Mouse (Mus musculus): ENCODE data around the gene Klf3. TPM values are rescaled to one million over a fixed set of nuclear protein-coding genes. Genes with fewer than 3 reads are reported as not detected.
A peak's percentile ranks its signal among the peaks of the same experiment; 100 is the strongest.
"Not testable (repeated sequence)": the region's sequence is repeated elsewhere in the genome, so short reads cannot be mapped to it uniquely, and the experiment has no call there.

Klf3 gene
- polyA plus RNA-seq, 1 experiment from 2014 or later = 25.3 TPM

- Histone ChIP-seq H3K4me3 (replicated peaks; ENCODE audit: low read depth, low read length) (no peak overlapping the region), H3K9me3 (ENCODE audit: control insufficient read depth, low read length) (no peaks in the 10 kb centered on the region; the same call in 1 of the 2 replicates), H3K27me3 (ENCODE audit: control insufficient read depth, insufficient read depth, low read length) (no peaks in the 10 kb centered on the region), H3K27ac (replicated peaks; ENCODE audit: low read depth, low read length) (no peak overlapping the region), H3K4me2 (ENCODE audit: low read length) (no peak overlapping the region), H3K4me1 (ENCODE audit: control insufficient read depth, insufficient read depth, low read length) (no peaks in the 10 kb centered on the region), H3K36me3 (ENCODE audit: control insufficient read depth, insufficient read depth, low read length) (no peaks in the 10 kb centered on the region), H3K9ac (replicated peaks; ENCODE audit: low read length) (no peak overlapping the region)
- 90% methylated on average over 5 of the region's 5 CpGs for WGBS
- ATAC-seq (ENCODE audit: low FRiP score, low TSS enrichment) = no peak
- DNase-seq = no peak
These were observed 64.4 kb downstream of the Klf3 start for GRCm38 (mm10) chr5:64867551-64867950.

- WGBS = 78% methylated on average over 12 of the region's 12 CpGs
- H3K4me2 ChIP-seq (ENCODE audit: low read length) = no peak overlapping the region
- no peaks in the 10 kb centered on the region for H3K36me3 ChIP-seq (ENCODE audit: control insufficient read depth, insufficient read depth, low read length)
- H3K27ac ChIP-seq (replicated peaks; ENCODE audit: low read depth, low read length) = no peak overlapping the region
- no peaks in the 10 kb centered on the region for H3K27me3 ChIP-seq (ENCODE audit: control insufficient read depth, insufficient read depth, low read length)
- no peak overlapping the region for H3K9ac ChIP-seq (replicated peaks; ENCODE audit: low read length)
- H3K4me1 ChIP-seq (ENCODE audit: control insufficient read depth, insufficient read depth, low read length) = peaks cover 14% of the 10 kb centered on the region
- H3K4me3 ChIP-seq (replicated peaks; ENCODE audit: low read depth, low read length) = no peak overlapping the region
- no peaks in the 10 kb centered on the region for H3K9me3 ChIP-seq (ENCODE audit: control insufficient read depth, low read length)
- ATAC-seq (ENCODE audit: low FRiP score, low TSS enrichment) (no peak), DNase-seq (no peak)
These were observed 73.1 kb downstream of the Klf3 start for GRCm38 (mm10) chr5:64876086-64876830.

- DNase-seq (peak; percentile 46), ATAC-seq (ENCODE audit: low FRiP score, low TSS enrichment) (no peak; the same call in 1 of the 2 replicates)
- Histone ChIP-seq H3K36me3 (ENCODE audit: control insufficient read depth, insufficient read depth, low read length) (no peaks in the 10 kb centered on the region), H3K9ac (replicated peaks; ENCODE audit: low read length) (no peak overlapping the region), H3K4me1 (ENCODE audit: control insufficient read depth, insufficient read depth, low read length) (peaks cover 14% of the 10 kb centered on the region), H3K27me3 (ENCODE audit: control insufficient read depth, insufficient read depth, low read length) (no peaks in the 10 kb centered on the region), H3K27ac (replicated peaks; ENCODE audit: low read depth, low read length) (peak overlapping the region; percentile 49), H3K4me2 (ENCODE audit: low read length) (0 out of 2 replicates have a peak overlapping the region, but pooled peaks have one; percentile 15), H3K9me3 (ENCODE audit: control insufficient read depth, low read length) (no peaks in the 10 kb centered on the region), H3K4me3 (replicated peaks; ENCODE audit: low read depth, low read length) (no peak overlapping the region)
- 13% methylated on average over 15 of the region's 15 CpGs for WGBS
These were observed 74.2 kb downstream of the Klf3 start for GRCm38 (mm10) chr5:64877235-64878026.

GRCm38 (mm10) chr5:64878027-64878425 lies 74.8 kb downstream of the Klf3 start:
- DNase-seq = peak; percentile 77
- WGBS = 3% methylated on average over 4 of the region's 4 CpGs
- no peaks in the 10 kb centered on the region for H3K36me3 ChIP-seq (ENCODE audit: control insufficient read depth, insufficient read depth, low read length)
- H3K9ac ChIP-seq (replicated peaks; ENCODE audit: low read length) = no peak overlapping the region
- peak overlapping the region; percentile 50; the same call in 1 of the 2 replicates for H3K27ac ChIP-seq (replicated peaks; ENCODE audit: low read depth, low read length)
- ATAC-seq (ENCODE audit: low FRiP score, low TSS enrichment) = peak; percentile 78
- H3K4me1 ChIP-seq (ENCODE audit: control insufficient read depth, insufficient read depth, low read length) = peaks cover 14% of the 10 kb centered on the region
- no peaks in the 10 kb centered on the region for H3K27me3 ChIP-seq (ENCODE audit: control insufficient read depth, insufficient read depth, low read length)
- no peak overlapping the region for H3K4me2 ChIP-seq (ENCODE audit: low read length)
- no peak overlapping the region for H3K4me3 ChIP-seq (replicated peaks; ENCODE audit: low read depth, low read length)
- no peaks in the 10 kb centered on the region for H3K9me3 ChIP-seq (ENCODE audit: control insufficient read depth, low read length)

GRCm38 (mm10) chr5:64878526-64878925 lies 75.3 kb downstream of the Klf3 start:
- ATAC-seq (ENCODE audit: low FRiP score, low TSS enrichment) (no peak), DNase-seq (no peak)
- Histone ChIP-seq H3K27ac (replicated peaks; ENCODE audit: low read depth, low read length) (peak overlapping the region; percentile 50; the same call in 1 of the 2 replicates), H3K9me3 (ENCODE audit: control insufficient read depth, low read length) (no peaks in the 10 kb centered on the region), H3K4me2 (ENCODE audit: low read length) (no peak overlapping the region), H3K4me1 (ENCODE audit: control insufficient read depth, insufficient read depth, low read length) (peaks cover 14% of the 10 kb centered on the region), H3K36me3 (ENCODE audit: control insufficient read depth, insufficient read depth, low read length) (no peaks in the 10 kb centered on the region), H3K27me3 (ENCODE audit: control insufficient read depth, insufficient read depth, low read length) (no peaks in the 10 kb centered on the region), H3K9ac (replicated peaks; ENCODE audit: low read length) (no peak overlapping the region), H3K4me3 (replicated peaks; ENCODE audit: low read depth, low read length) (no peak overlapping the region)
- 74% methylated on average over 2 of the region's 2 CpGs for WGBS

GRCm38 (mm10) chr5:64879241-64879640 lies 76.1 kb downstream of the Klf3 start:
- ATAC-seq (ENCODE audit: low FRiP score, low TSS enrichment) = no peak
- Histone ChIP-seq H3K27me3 (ENCODE audit: control insufficient read depth, insufficient read depth, low read length) (no peaks in the 10 kb centered on the region), H3K4me3 (replicated peaks; ENCODE audit: low read depth, low read length) (no peak overlapping the region), H3K9ac (replicated peaks; ENCODE audit: low read length) (no peak overlapping the region), H3K27ac (replicated peaks; ENCODE audit: low read depth, low read length) (no peak overlapping the region), H3K4me1 (ENCODE audit: control insufficient read depth, insufficient read depth, low read length) (peaks cover 14% of the 10 kb centered on the region), H3K4me2 (ENCODE audit: low read length) (no peak overlapping the region), H3K36me3 (ENCODE audit: control insufficient read depth, insufficient read depth, low read length) (no peaks in the 10 kb centered on the region), H3K9me3 (ENCODE audit: control insufficient read depth, low read length) (no peaks in the 10 kb centered on the region)
- WGBS = 68% methylated on average over 3 of the region's 3 CpGs
- no peak for DNase-seq

GRCm38 (mm10) chr5:64881559-64881958 lies 78.4 kb downstream of the Klf3 start:
- 92% methylated on average over 6 of the region's 10 CpGs for WGBS
- not testable (repeated sequence) for ATAC-seq (ENCODE audit: low FRiP score, low TSS enrichment); H3K9me3 ChIP-seq (ENCODE audit: control insufficient read depth, low read length); H3K27ac ChIP-seq (replicated peaks; ENCODE audit: low read depth, low read length); DNase-seq; H3K4me3 ChIP-seq (replicated peaks; ENCODE audit: low read depth, low read length); H3K9ac ChIP-seq (replicated peaks; ENCODE audit: low read length); H3K27me3 ChIP-seq (ENCODE audit: control insufficient read depth, insufficient read depth, low read length); H3K36me3 ChIP-seq (ENCODE audit: control insufficient read depth, insufficient read depth, low read length); H3K4me2 ChIP-seq (ENCODE audit: low read length)
- peaks cover 14% of the 10 kb centered on the region for H3K4me1 ChIP-seq (ENCODE audit: control insufficient read depth, insufficient read depth, low read length)

- not testable (repeated sequence) for H3K4me2 ChIP-seq (ENCODE audit: low read length); DNase-seq; H3K27me3 ChIP-seq (ENCODE audit: control insufficient read depth, insufficient read depth, low read length); H3K9me3 ChIP-seq (ENCODE audit: control insufficient read depth, low read length); H3K4me3 ChIP-seq (replicated peaks; ENCODE audit: low read depth, low read length); H3K36me3 ChIP-seq (ENCODE audit: control insufficient read depth, insufficient read depth, low read length); H3K9ac ChIP-seq (replicated peaks; ENCODE audit: low read length); ATAC-seq (ENCODE audit: low FRiP score, low TSS enrichment); H3K27ac ChIP-seq (replicated peaks; ENCODE audit: low read depth, low read length)
- peaks cover 13% of the 10 kb centered on the region for H3K4me1 ChIP-seq (ENCODE audit: control insufficient read depth, insufficient read depth, low read length)
- 89% methylated on average over 8 of the region's 11 CpGs for WGBS
These were observed 78.8 kb downstream of the Klf3 start for GRCm38 (mm10) chr5:64881976-64882375.

All from midbrain, embryonic 14.5 days (tissue).